Mouse (Mus musculus) Patski (cell line): ENCODE data around the gene Aldh1a2. TPM values are rescaled to one million over a fixed set of nuclear protein-coding genes. Genes with fewer than 3 reads are reported as not detected.

Experiments used
- ATAC-seq: fragments of 100-300 bp; one replicate; pipeline ENCODE4 v1.8.0; 2021
- CTCF ChIA-PET: fragments of 350-600 bp; sonication (Branson Sonifier 250); formaldehyde crosslinking; loops from one replicate; lab custom pipeline; 2022; ENCODE audit warnings: inconsistent platforms; lab: Charles Lee
- POLR2A ChIA-PET: fragments of 350-600 bp; sonication (Branson Sonifier 250); formaldehyde crosslinking; loops from one replicate; lab custom pipeline; 2022; ENCODE audit warnings: antibody characterized with exemption, inconsistent platforms; lab: Charles Lee
- DNase-seq: peaks from one replicate; pipeline ENCODE4 v3.0.0-alpha.2; 2011; ENCODE audit warnings: low read depth, low spot score
- H3K27me3 ChIP-seq: fragments of 371-371 bp; one replicate; pipeline ENCODE4 v1.5.1; 2021
- CTCF ChIP-seq: fragments of 100-300 bp; IDR thresholded peaks from one replicate; pipeline ENCODE4 v1.5.1; 2021
- in situ Hi-C: fragments of 300-500 bp; cut with MboI; formaldehyde crosslinking; loops from 3 replicates; pipeline ENCODE4 v1.11.1; 2018; ENCODE audit warnings: low pct_unique_long_range_greater_than_20kb, mixed read lengths
- polyA plus RNA-seq: library from polyadenylated mRNA; unstranded; gene quantifications from one replicate; pipeline ENCODE4 v1.2.3, GENCODE M21; 2021

Gene Aldh1a2
- polyA plus RNA-seq, 1 experiment from 2014 or later = 138 TPM

DNA sequence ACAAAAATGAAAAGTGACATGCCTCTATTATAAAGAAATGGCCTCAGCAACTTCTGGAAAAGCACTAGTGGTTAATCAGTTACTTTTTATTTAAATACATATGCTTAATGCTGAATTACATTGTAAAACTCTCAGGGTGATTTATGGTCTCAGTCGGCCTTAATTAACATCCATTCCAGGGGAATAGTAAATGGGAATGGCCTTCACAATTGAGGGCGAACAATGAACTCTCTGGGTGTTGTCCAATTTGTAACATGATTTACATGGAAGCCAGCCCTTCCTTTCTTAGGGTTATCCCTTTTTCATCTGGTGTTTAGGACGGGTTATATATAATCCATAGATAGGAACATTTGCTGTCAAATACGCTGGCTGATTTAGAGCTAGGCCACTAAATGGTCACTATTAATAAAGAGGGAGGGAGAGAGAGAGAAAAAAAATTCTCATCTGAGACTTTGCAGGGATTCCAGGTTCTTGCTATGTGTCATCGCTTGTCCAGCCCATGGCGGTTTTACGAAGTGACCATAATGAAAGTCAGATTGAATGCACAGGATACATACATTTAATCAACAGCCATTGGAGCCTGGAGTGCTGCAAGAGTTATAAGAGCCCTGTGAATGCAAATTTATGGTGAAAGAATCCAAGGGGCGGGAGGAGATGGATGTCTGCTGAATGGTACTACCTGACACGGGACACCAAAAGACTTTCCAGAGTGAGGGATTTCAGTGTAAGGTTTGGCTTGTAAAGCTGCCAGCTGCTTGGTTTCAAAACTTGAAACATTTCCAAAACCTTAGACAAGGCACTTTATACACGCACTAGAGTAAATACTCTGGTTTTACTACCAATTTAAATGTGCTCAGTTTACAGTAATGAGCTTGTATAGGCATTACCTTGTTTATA is 26.2 kb downstream of the Aldh1a2 start:
- ChIA-PET POLR2A (no interaction called here), CTCF (no interaction called here)
- no peak for TF ChIP-seq CTCF
- no peaks in the 10 kb centered on the region for H3K27me3 ChIP-seq
- no peak for DNase-seq
- ATAC-seq = no peak
- in situ Hi-C loops = no loop called here

DNA sequence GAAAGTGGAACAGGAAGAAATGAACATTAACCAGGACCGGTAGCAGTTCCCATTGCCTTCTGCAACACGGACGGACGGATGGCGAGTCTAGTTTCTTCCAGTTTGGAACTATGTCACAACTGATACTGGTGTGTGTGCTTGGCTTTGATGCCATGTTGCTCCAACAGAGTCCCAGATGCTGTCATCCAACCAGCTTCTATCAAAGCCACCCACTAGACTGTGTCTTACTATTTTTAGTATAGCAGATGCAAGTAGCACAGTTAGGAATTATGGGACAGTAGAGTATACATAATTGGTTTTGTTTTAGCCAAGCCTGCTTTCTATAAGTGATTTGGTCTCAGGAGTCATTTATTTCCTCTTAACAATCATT is 26.8 kb downstream of the Aldh1a2 start:
- ATAC-seq (no peak), DNase-seq (no peak)
- ChIA-PET POLR2A (no interaction called here), CTCF (no interaction called here)
- TF ChIP-seq CTCF = no peak
- H3K27me3 ChIP-seq = no peaks in the 10 kb centered on the region
- in situ Hi-C loops = no loop called here

DNA sequence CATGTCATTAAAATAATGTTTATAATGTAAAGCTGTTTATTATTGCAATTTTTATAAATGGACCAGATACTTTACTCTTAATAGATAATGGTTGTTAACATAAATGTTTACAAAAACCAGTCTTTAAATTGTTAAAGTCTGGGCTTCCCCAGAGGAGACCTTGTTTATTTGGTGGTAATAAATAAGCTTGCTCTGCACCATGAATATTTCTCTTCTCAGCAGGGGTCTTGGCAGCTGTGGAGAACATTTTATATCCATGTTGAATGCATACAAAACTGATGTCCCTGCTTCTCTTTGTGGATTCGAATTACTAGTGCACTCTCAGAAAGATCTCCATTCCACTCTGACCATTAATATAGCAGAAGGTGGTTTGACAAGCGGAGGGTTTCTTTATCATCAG is 38.8 kb downstream of the Aldh1a2 start:
- no peak for DNase-seq
- ATAC-seq = no peak
- in situ Hi-C loops = no loop called here
- H3K27me3 ChIP-seq = no peaks in the 10 kb centered on the region
- POLR2A ChIA-PET = interaction anchor here (0.6 kb wide), 1 partner anchor 25 kb away, joined by 5 read pairs; no protein-coding TSS in a partner anchor
- TF ChIP-seq CTCF = no peak
- CTCF ChIA-PET = interaction anchor here (0.8 to 0.9 kb wide), 2 partner anchors 9 to 19 kb away, joined by 3 read pairs; no protein-coding TSS in a partner anchor

DNA sequence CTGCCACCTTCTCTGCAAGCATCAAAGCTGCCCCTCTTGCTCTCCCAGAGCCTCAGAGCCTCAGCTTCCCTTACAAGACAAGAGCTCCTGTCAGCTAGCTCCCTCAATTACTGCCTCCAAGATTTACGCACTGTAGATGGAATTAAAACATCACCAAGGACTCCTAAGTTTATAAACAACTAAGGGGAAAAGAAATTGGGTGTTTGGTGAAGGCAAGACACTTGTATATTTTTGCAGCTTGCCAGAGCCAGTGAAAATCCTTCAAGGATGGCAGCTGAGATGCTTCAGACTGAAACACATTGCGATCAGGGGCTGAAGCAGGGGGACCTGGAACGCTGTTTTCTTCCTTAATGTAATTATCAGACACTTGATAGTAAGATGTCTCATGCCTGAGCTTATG is 47.1 kb downstream of the Aldh1a2 start:
- in situ Hi-C loops = no loop called here
- CTCF ChIA-PET = no interaction called here
- POLR2A ChIA-PET = interaction anchor here (0.7 to 1.6 kb wide), 2 partner anchors 12 to 665 kb away, joined by 3 to 4 read pairs; no protein-coding TSS in a partner anchor
- no peak for DNase-seq
- no peak for ATAC-seq
- no peak for TF ChIP-seq CTCF
- no peaks in the 10 kb centered on the region for H3K27me3 ChIP-seq

DNA sequence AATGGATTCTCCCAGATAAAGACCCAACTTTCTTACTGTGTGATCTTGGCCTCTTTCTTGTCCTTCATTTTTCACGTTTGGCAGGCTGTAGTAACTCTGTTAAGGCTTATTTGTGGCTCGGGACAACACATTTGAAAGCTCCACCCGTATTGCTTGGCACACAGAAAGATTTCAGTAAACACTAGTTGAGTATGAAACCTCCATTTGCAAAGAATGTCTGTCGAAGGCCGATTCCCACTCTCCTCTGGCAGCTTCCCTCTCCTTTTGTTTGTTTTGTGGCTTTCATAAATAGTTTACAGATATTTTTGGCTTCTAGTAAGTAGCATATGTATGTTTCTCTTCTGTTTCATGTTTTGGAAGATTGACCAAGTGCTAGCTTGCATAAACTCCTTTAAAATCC is 54.1 kb downstream of the Aldh1a2 start:
- DNase-seq = no peak
- POLR2A ChIA-PET = no interaction called here
- no peaks in the 10 kb centered on the region for H3K27me3 ChIP-seq
- no peak for ATAC-seq
- TF ChIP-seq CTCF = no peak
- CTCF ChIA-PET = interaction anchor here (1.5 kb wide), 1 partner anchor 11 kb away, joined by 5 read pairs; no protein-coding TSS in a partner anchor
- in situ Hi-C loops = no loop called here

DNA sequence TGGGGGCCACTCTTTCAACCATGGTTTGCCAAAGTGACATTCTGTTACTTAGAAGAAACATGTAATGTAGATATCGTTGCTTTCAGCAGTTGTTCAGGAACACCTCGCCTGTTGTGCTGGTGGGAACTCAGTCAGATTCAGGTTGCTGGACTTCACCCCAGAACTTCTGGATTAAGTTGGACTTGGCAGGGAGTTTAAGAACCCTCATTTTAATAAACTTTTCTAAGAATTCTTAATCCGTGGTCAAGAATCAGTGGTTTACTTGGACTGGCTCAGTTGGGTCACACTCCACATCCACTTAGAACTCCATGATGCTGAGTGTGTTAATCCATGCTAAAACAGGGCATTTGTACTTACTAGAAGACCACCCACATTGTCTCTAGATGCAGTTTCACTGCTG is 54.6 kb downstream of the Aldh1a2 start:
- DNase-seq (no peak), ATAC-seq (no peak)
- no peaks in the 10 kb centered on the region for H3K27me3 ChIP-seq
- ChIA-PET CTCF (interaction anchor here (1.0 to 1.5 kb wide), 2 partner anchors 11 to 59 kb away, joined by 3 to 5 read pairs; no protein-coding TSS in a partner anchor), POLR2A (no interaction called here)
- TF ChIP-seq CTCF = no peak
- in situ Hi-C loops = no loop called here

DNA sequence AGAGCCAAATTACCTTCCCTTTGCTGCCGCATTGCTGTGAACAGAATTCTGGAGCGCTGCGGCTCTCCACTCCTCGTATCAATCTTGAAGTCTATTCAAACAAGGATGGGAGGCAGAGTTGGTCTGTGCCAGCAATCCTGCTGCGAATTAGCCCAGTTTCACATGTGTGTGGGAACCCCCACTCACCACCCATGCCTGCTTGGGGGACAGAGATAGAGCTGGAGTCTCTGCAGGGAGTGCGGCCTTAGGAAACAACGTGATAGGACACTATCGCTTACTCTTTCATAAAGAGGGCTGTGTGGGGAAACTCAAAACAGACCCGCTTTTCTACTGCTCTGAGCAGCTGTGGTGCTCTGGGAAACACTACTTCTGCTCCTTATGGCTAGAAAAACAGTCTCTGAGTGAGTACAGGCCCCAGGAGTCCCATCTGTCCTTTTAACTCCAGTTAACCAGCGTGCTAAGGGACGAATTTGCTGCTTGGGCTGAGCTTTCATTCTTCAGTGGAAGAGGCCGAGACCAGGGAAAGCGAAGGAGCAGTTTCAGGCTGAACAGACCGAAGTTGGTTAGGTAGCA is 60.6 kb downstream of the Aldh1a2 start:
- ATAC-seq = no peak
- in situ Hi-C loops = no loop called here
- POLR2A ChIA-PET = no interaction called here
- CTCF ChIA-PET = no interaction called here
- TF ChIP-seq CTCF = no peak
- no peaks in the 10 kb centered on the region for H3K27me3 ChIP-seq
- DNase-seq = no peak

DNA sequence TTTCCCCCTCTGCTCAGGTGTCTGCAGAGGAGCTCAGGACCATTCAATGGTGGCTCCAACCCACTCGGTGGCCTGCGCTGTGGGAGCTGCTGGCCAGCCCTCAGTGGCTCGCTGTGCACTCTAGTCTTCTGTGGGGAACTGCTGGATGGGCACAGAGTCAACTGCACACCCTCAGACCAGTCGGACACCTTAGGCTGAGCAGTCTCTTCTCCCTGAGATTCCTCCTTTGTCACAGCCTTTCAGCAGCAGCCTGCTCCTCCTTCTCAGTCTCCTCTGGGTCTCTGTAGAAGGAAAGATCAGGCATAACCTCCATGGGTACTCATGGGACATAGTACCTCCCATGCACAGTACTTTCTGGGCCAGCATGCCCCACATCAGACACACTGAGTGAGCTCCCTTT is 63.2 kb downstream of the Aldh1a2 start:
- ATAC-seq = no peak
- in situ Hi-C loops = no loop called here
- TF ChIP-seq CTCF = no peak
- CTCF ChIA-PET = interaction anchor here (1.2 to 2.2 kb wide), 2 partner anchors 9 to 67 kb away, joined by 4 to 5 read pairs; no protein-coding TSS in a partner anchor
- H3K27me3 ChIP-seq = no peaks in the 10 kb centered on the region
- no peak for DNase-seq
- POLR2A ChIA-PET = interaction anchor here (0.6 kb wide), 1 partner anchor 24 kb away, joined by 5 read pairs; no protein-coding TSS in a partner anchor

DNA sequence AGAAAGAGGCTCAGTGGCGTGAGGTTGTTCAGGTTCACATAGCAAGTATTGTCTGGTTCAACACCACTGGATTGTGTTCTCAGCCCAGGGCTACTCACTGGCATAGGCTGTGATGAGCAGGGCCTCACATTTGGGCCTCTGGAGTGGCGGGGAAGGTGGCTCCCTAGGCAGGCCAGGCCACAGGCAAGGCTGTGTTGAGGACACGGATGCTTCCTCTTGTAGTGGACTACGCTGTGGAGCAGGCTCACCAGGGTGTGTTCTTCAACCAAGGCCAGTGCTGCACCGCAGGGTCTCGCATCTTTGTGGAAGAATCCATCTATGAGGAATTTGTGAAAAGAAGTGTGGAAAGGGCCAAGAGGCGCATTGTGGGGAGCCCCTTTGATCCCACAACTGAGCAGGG is 67.6 kb downstream of the Aldh1a2 start:
- no peak for ATAC-seq
- POLR2A ChIA-PET = no interaction called here
- in situ Hi-C loops = no loop called here
- TF ChIP-seq CTCF = no peak
- CTCF ChIA-PET = no interaction called here
- DNase-seq = no peak
- H3K27me3 ChIP-seq = no peaks in the 10 kb centered on the region

DNA sequence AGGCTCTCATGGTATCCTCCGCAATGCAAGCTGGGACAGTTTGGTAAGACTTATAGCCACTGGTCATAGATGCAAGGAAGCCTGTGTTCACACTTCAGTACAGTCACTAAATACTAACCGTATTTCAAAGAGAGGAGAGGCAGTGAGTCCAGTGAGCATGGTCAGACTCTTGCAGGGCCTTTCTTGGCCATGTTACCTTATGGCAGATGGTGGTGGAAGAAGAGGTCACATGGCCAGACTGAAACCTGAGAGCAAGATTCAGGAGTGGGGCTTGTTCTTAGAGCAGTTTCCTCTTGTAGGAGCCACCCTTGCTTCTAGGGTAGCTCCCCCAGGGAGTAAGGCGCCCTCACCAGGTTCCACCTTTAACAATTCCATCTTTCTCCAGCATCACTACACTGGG is 69.6 kb downstream of the Aldh1a2 start:
- ChIA-PET CTCF (interaction anchor here (1.2 to 1.5 kb wide), 2 partner anchors 27 to 33 kb away, joined by 3 read pairs; no protein-coding TSS in a partner anchor), POLR2A (interaction anchor here (0.6 kb wide), 1 partner anchor 32 kb away, joined by 3 read pairs; no protein-coding TSS in a partner anchor)
- TF ChIP-seq CTCF = no peak
- ATAC-seq (no peak), DNase-seq (no peak)
- no peaks in the 10 kb centered on the region for H3K27me3 ChIP-seq
- in situ Hi-C loops = no loop called here

DNA sequence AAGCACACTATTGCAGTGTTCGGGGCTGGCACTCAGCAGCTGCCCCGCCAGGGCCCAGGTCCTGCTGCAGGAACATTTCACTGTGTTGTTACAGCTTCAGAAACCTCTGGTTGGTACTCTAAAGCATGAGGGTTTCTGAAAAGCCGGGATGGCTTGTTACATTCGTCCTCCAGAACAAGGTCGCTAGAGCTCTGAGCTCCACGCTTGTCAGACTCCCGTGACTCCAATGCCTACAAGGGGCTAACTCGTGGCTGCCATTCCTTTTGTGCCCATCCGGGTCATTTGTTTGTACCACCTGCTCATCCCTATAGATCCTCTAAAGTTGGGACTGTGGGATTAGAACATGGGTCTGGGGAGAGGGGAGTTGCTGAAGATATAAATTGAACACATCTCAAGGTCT is 70.8 kb downstream of the Aldh1a2 start:
- no peak for TF ChIP-seq CTCF
- no peak for ATAC-seq
- H3K27me3 ChIP-seq = no peaks in the 10 kb centered on the region
- ChIA-PET POLR2A (no interaction called here), CTCF (interaction anchor here (1.2 kb wide), 1 partner anchor 32 kb away, joined by 3 read pairs; no protein-coding TSS in a partner anchor)
- in situ Hi-C loops = no loop called here
- no peak for DNase-seq
